Mouse (Mus musculus) midbrain, embryonic 11.5 days (tissue): Measurements from ENCODE around the gene Sptlc3. TPM values are rescaled to one million over a fixed set of nuclear protein-coding genes. Genes with fewer than 3 reads are reported as not detected.
A peak's percentile ranks its signal among the peaks of the same experiment; 100 is the strongest.

Source experiments
- ATAC-seq: fragments of 200-750 bp; cut with Nextera tagmentation; 2 replicates; pipeline ENCODE4 v1.8.0; 2017; ENCODE audit warnings: moderate TSS enrichment, moderate library complexity; ENCODE audit not compliant: low FRiP score
- DNase-seq: peaks from one replicate; pipeline ENCODE4 v3.0.0; 2015; ENCODE audit warnings: low spot score; ENCODE audit errors: missing footprints
- H3K27ac ChIP-seq: fragments of 300-500 bp; sonication (generic); 2 replicates; pipeline ENCODE4 v1.5.1; 2014; ENCODE audit warnings: low read depth, low read length
- H3K27me3 ChIP-seq: fragments of 300-500 bp; sonication (generic); 2 replicates; pipeline ENCODE4 v1.6.1; 2014; ENCODE audit warnings: mild to moderate bottlenecking, low read length, moderate library complexity, mixed read lengths; ENCODE audit not compliant: control insufficient read depth, insufficient read depth
- H3K36me3 ChIP-seq: fragments of 300-500 bp; sonication (generic); 2 replicates; pipeline ENCODE4 v1.6.1; 2014; ENCODE audit warnings: mild to moderate bottlenecking, low read length, moderate library complexity, mixed read lengths; ENCODE audit not compliant: control insufficient read depth, insufficient read depth
- H3K4me1 ChIP-seq: fragments of 300-500 bp; sonication (generic); 2 replicates; pipeline ENCODE4 v1.6.1; 2014; ENCODE audit warnings: low read length; ENCODE audit not compliant: control insufficient read depth, insufficient read depth
- H3K4me2 ChIP-seq: fragments of 300-500 bp; sonication (generic); 2 replicates; pipeline ENCODE4 v1.6.1; 2014; ENCODE audit warnings: mild to moderate bottlenecking, moderate library complexity
- H3K4me3 ChIP-seq: fragments of 300-500 bp; sonication (generic); 2 replicates; pipeline ENCODE4 v1.5.1; 2014; ENCODE audit warnings: low read depth, low read length
- H3K9ac ChIP-seq: fragments of 300-500 bp; sonication (generic); 2 replicates; pipeline ENCODE4 v1.6.1; 2014; ENCODE audit warnings: low read length
- H3K9me3 ChIP-seq: fragments of 300-500 bp; sonication (generic); 2 replicates; pipeline ENCODE4 v1.6.1; 2016; ENCODE audit warnings: low read length; ENCODE audit not compliant: control insufficient read depth
- WGBS: fragments of 180-500 bp; shearing (Covaris S2); extraction: QIAGEN DNeasy Blood & Tissue Kit; methylation state at CpG from one replicate; pipeline ENCODE4 v1.1.7; 2014; 5-methylcytosine and 5-hydroxymethylcytosine counted together
- polyA plus RNA-seq: library from polyadenylated mRNA; unstranded; fragments of >200 nt; fragmentation: Nextera tagmentation; extraction: Ambion mirVana; gene quantifications from 2 replicates; pipeline ENCODE4 v1.2.1, GENCODE M21; 2014

Gene Sptlc3
- polyA plus RNA-seq, 1 experiment from 2014 or later, result not detected

DNA sequence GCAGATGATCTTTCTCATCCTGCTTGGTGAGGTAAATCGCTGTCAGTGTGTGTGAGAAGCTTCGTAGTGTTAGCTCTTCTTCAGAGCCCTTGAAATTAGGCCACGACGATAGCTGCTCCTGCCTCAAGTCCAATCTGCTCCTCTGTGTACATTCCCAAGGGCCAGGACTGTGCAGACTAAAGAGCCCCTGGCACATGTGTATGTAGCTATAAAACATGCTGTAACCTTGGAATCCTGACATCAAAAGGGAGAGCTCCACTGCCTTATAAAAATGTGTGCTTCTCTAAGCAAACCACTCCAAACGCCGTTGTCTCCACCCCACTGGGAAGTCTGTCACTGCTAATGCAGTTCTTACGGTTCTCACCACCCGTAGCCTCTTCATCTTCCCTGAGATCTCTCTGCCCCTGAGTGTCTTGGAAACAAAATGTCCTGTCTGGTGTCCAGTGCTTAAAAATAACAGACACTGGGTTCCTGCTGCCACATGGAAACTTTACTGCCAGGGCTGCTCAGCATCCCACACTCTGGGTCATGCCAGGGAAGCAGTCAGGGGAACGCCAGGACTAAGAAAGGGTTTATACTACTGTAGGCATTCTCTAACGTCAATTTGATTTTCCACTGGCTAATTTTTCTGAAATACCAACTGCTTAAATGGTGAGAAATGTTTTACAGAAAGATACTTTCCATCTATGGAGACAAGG, 118.8 kb downstream of the Sptlc3 start:
- DNase-seq (peak; percentile 89), ATAC-seq (no peak)
- H3K27ac ChIP-seq, result no peak overlapping the region
- 63% methylated on average over 10 of the region's 10 CpGs for WGBS
- 0 out of 2 replicates have a peak, but pooled peaks cover 2% of the 10 kb centered on the region for H3K27me3 ChIP-seq
- no peak overlapping the region for H3K4me3 ChIP-seq
- H3K9ac ChIP-seq, result no peak overlapping the region
- no peaks in the 10 kb centered on the region for H3K36me3 ChIP-seq
- H3K4me2 ChIP-seq, result no peak overlapping the region
- peaks cover 16% of the 10 kb centered on the region for H3K4me1 ChIP-seq
- no peaks in the 10 kb centered on the region for H3K9me3 ChIP-seq

- no peak overlapping the region for H3K4me2 ChIP-seq
- no peak overlapping the region for H3K9ac ChIP-seq
- DNase-seq (no peak), ATAC-seq (no peak)
- no peaks in the 10 kb centered on the region for H3K4me1 ChIP-seq
- 61% methylated on average over 1 of the region's 1 CpGs for WGBS
- H3K27ac ChIP-seq, result no peak overlapping the region
- H3K36me3 ChIP-seq, result no peaks in the 10 kb centered on the region
- no peaks in the 10 kb centered on the region for H3K9me3 ChIP-seq
- H3K27me3 ChIP-seq, result no peaks in the 10 kb centered on the region
- H3K4me3 ChIP-seq, result no peak overlapping the region
Observed at GRCm38 (mm10) chr2:139626496-139626895, 132.8 kb downstream of the Sptlc3 start.

GRCm38 (mm10) chr2:139628731-139629130, 135.0 kb downstream of the Sptlc3 start:
- WGBS, result 78% methylated on average over 4 of the region's 4 CpGs
- Histone ChIP-seq H3K9ac (no peak overlapping the region), H3K36me3 (no peaks in the 10 kb centered on the region), H3K9me3 (no peaks in the 10 kb centered on the region), H3K4me2 (no peak overlapping the region), H3K27me3 (no peaks in the 10 kb centered on the region), H3K4me3 (no peak overlapping the region), H3K27ac (no peak overlapping the region), H3K4me1 (no peaks in the 10 kb centered on the region)
- DNase-seq (peak; percentile 51), ATAC-seq (no peak)

- H3K27ac ChIP-seq, result no peak overlapping the region
- 68% methylated on average over 3 of the region's 3 CpGs for WGBS
- H3K4me1 ChIP-seq, result no peaks in the 10 kb centered on the region
- no peak overlapping the region for H3K4me2 ChIP-seq
- no peak overlapping the region for H3K4me3 ChIP-seq
- H3K36me3 ChIP-seq, result no peaks in the 10 kb centered on the region
- ATAC-seq (no peak), DNase-seq (peak; percentile 64)
- no peaks in the 10 kb centered on the region for H3K27me3 ChIP-seq
- H3K9ac ChIP-seq, result no peak overlapping the region
- no peaks in the 10 kb centered on the region for H3K9me3 ChIP-seq
Observed at GRCm38 (mm10) chr2:139629653-139630052, 135.9 kb downstream of the Sptlc3 start.

GRCm38 (mm10) chr2:139634506-139634905, 140.8 kb downstream of the Sptlc3 start:
- WGBS, result 85% methylated on average over 4 of the region's 4 CpGs
- Histone ChIP-seq H3K4me3 (no peak overlapping the region), H3K4me1 (no peaks in the 10 kb centered on the region), H3K27ac (no peak overlapping the region), H3K27me3 (no peaks in the 10 kb centered on the region), H3K9me3 (no peaks in the 10 kb centered on the region), H3K9ac (no peak overlapping the region), H3K4me2 (no peak overlapping the region), H3K36me3 (no peaks in the 10 kb centered on the region)
- DNase-seq, result peak; percentile 62
- no peak for ATAC-seq

DNA sequence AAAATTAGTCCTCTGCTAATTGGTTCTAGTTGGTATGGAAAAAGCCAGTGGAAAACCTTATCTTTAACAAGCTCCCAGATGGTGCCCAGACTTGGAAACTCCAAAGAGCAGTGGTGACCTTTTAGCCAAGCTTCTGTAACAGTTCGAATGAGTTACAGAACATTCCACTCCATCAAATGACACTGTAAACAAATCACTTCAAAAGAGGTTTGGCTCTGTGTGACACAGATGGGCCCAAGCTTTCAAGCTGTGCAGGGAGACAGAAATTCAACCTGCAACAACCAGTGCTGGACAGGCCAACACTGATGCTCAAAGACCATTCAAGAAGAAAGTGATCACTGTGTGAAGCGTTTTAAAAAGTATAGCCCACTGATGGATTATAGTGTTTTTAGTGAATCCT, 144.1 kb downstream of the Sptlc3 start:
- no peak for ATAC-seq
- Histone ChIP-seq H3K27ac (no peak overlapping the region), H3K4me1 (peaks cover 2% of the 10 kb centered on the region; the same call in 1 of the 2 replicates), H3K4me3 (no peak overlapping the region), H3K9ac (no peak overlapping the region), H3K27me3 (no peaks in the 10 kb centered on the region), H3K36me3 (no peaks in the 10 kb centered on the region), H3K4me2 (no peak overlapping the region), H3K9me3 (no peaks in the 10 kb centered on the region)
- WGBS, result 59% methylated on average over 2 of the region's 2 CpGs
- DNase-seq, result peak; percentile 51

GRCm38 (mm10) chr2:139641757-139642385, 148.2 kb downstream of the Sptlc3 start:
- H3K36me3 ChIP-seq, result no peaks in the 10 kb centered on the region
- no peak overlapping the region for H3K9ac ChIP-seq
- no peaks in the 10 kb centered on the region for H3K9me3 ChIP-seq
- ATAC-seq (peak; percentile 77), DNase-seq (peak; percentile 79)
- 38% methylated on average over 7 of the region's 7 CpGs for WGBS
- peaks cover 2% of the 10 kb centered on the region; the same call in 1 of the 2 replicates for H3K4me1 ChIP-seq
- no peaks in the 10 kb centered on the region; the same call in 1 of the 2 replicates for H3K27me3 ChIP-seq
- no peak overlapping the region for H3K4me2 ChIP-seq
- no peak overlapping the region for H3K27ac ChIP-seq
- H3K4me3 ChIP-seq, result no peak overlapping the region

DNA sequence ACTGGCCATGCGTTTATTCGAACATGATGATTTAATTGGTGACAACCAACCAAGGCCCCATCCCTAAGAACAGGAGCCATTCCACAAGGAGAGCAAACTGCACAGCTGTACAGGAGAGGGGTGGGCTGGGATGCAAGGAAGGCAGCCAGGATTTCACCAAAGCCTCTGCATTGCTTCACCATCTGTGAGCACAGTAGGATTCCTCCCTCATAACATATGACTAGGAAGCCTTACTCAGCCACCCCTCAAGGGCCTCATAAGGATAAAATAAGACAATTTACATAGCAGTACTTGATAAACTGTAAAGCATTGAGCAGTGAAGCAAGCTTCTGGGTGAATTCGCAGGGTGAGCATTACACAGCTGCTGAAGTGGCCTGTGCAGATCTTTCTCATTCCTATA, 155.8 kb downstream of the Sptlc3 start:
- Histone ChIP-seq H3K4me1 (no peaks in the 10 kb centered on the region), H3K9ac (no peak overlapping the region), H3K4me2 (no peak overlapping the region), H3K4me3 (no peak overlapping the region), H3K27ac (no peak overlapping the region), H3K36me3 (no peaks in the 10 kb centered on the region), H3K27me3 (no peaks in the 10 kb centered on the region; the same call in 1 of the 2 replicates), H3K9me3 (no peaks in the 10 kb centered on the region)
- ATAC-seq, result no peak
- DNase-seq, result peak; percentile 23
- WGBS, result 80% methylated on average over 3 of the region's 3 CpGs

- H3K27ac ChIP-seq, result no peak overlapping the region
- H3K4me3 ChIP-seq, result no peak overlapping the region
- no peak overlapping the region for H3K4me2 ChIP-seq
- WGBS, result 75% methylated on average over 4 of the region's 4 CpGs
- H3K27me3 ChIP-seq, result no peaks in the 10 kb centered on the region
- peak; percentile 62 for DNase-seq
- no peaks in the 10 kb centered on the region for H3K9me3 ChIP-seq
- H3K4me1 ChIP-seq, result no peaks in the 10 kb centered on the region
- H3K36me3 ChIP-seq, result no peaks in the 10 kb centered on the region
- no peak overlapping the region for H3K9ac ChIP-seq
- peak; percentile 35; the same call in 1 of the 2 replicates for ATAC-seq
Observed at GRCm38 (mm10) chr2:139656750-139657149, 163.0 kb downstream of the Sptlc3 start.
